Mouse (Mus musculus) midbrain, embryonic 10.5 days (tissue): ENCODE results near the gene Olfr547. TPM values are rescaled to one million over a fixed set of nuclear protein-coding genes. Genes with fewer than 3 reads are reported as not detected.

Experiments used
- DNase-seq: peaks from one replicate; pipeline ENCODE4 v3.0.0-alpha.2; 2017; ENCODE audit warnings: low spot score
- H3K27ac ChIP-seq: fragments of 300-500 bp; sonication (generic); replicated peaks from 2 replicates; pipeline ENCODE4 v1.5.1; 2016; ENCODE audit warnings: mild to moderate bottlenecking
- H3K27me3 ChIP-seq: fragments of 300-500 bp; sonication (generic); 2 replicates; pipeline ENCODE4 v1.6.1; 2016; ENCODE audit warnings: low read depth, mild to moderate bottlenecking; ENCODE audit not compliant: poor library complexity, severe bottlenecking
- H3K36me3 ChIP-seq: fragments of 300-500 bp; sonication (generic); 2 replicates; pipeline ENCODE4 v1.6.1; 2016; ENCODE audit warnings: mild to moderate bottlenecking, moderate library complexity
- H3K4me1 ChIP-seq: fragments of 300-500 bp; sonication (generic); 2 replicates; pipeline ENCODE4 v1.6.1; 2016
- H3K4me3 ChIP-seq: fragments of 300-500 bp; sonication (generic); 2 replicates; pipeline ENCODE4 v1.5.1; 2016; ENCODE audit warnings: mild to moderate bottlenecking, moderate library complexity
- H3K9me3 ChIP-seq: fragments of 300-500 bp; sonication (generic); replicated peaks from 2 replicates; pipeline ENCODE4 v1.6.1; 2016; ENCODE audit warnings: mild to moderate bottlenecking
- WGBS: fragments of 180-500 bp; shearing (Covaris S2); methylation state at CpG from one replicate; pipeline ENCODE4 v1.1.7; 2016; 5-methylcytosine and 5-hydroxymethylcytosine counted together
- polyA plus RNA-seq: library from polyadenylated mRNA; unstranded; fragments of >200 nt; fragmentation: Nextera tagmentation; extraction: Ambion mirVana; gene quantifications from 2 replicates; pipeline ENCODE4 v1.2.1, GENCODE M21; 2016

Olfr547 gene
- polyA plus RNA-seq, 1 experiment from 2014 or later, result not detected

DNA sequence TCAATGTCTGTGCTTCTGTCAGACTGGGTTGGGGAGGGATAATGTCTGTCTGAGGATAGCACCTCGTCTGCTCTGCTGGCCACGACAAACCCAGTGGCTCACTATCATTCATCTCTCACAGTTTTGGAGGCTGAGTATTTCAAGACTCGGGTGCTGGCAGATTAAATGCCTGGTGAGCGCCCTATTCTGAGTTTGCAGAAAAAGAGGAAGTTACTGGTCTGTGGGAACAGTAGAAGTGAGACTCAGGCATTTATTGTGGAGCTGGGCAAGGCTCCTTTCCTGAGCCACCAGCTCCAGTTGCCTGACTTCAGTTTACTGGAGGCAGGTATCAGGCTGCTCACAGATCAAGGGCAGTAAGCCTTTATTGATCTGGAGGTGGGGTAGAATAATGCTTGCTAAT is 20.4 kb upstream of the Olfr547 start:
- Histone ChIP-seq H3K9me3 (no peaks in the 10 kb centered on the region), H3K4me3 (no peak overlapping the region)

GRCm38 (mm10) chr7:102516261-102517050 is 18.1 kb upstream of the Olfr547 start:
- Histone ChIP-seq H3K36me3 (no peaks in the 10 kb centered on the region), H3K27me3 (peaks cover 41% of the 10 kb centered on the region), H3K27ac (no peak overlapping the region), H3K9me3 (no peaks in the 10 kb centered on the region), H3K4me3 (no peak overlapping the region), H3K4me1 (peaks cover 4% of the 10 kb centered on the region)
- WGBS, result 86% methylated on average over 10 of the region's 10 CpGs
- DNase-seq, result no peak

More for the DNA sequence above, 20.4 kb upstream of the Olfr547 start:
- Histone ChIP-seq H3K27ac (no peak overlapping the region), H3K4me1 (peaks cover 4% of the 10 kb centered on the region), H3K27me3 (peaks cover 47% of the 10 kb centered on the region), H3K36me3 (no peaks in the 10 kb centered on the region)
- 81% methylated on average over 4 of the region's 4 CpGs for WGBS
- DNase-seq, result no peak

DNA sequence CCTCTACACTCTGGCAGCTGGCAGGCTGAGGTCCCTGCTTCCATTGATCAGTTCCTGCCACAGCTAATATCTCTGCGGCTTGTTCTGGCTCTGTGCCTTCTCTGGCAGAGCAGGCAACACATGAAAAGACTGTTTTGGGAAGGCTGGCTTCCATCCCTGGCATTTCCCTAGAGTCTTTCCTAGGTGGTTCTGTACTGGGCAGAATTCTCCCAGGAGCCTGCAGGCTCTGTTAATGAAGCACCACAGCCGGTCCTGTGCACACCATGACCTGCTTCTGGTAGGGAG is 17.6 kb upstream of the Olfr547 start:
- Histone ChIP-seq H3K4me3 (no peak overlapping the region), H3K9me3 (no peaks in the 10 kb centered on the region), H3K27ac (no peak overlapping the region), H3K36me3 (no peaks in the 10 kb centered on the region), H3K27me3 (peaks cover 36% of the 10 kb centered on the region), H3K4me1 (peaks cover 4% of the 10 kb centered on the region)
- no peak for DNase-seq
- WGBS, result 89% methylated on average over 2 of the region's 2 CpGs

DNA sequence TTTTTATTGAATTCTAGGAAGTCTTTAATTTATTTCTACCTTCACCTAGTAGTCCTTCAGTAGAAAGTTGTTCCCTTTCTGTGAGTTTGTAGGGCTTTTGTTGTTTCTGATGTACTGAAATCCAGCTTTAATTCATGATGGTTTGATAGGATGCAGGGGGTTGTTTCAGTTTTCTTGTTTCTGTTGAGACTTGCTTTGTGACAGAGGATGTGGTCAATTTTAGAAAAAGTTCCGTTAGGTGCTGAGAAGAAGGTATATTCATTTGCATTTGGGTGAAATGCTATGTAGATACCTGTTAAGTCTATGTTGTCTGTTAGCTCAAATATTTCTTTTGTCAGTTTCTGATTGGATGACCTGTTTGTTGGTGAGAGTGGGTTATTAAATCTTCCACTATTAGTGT is 5.5 kb upstream of the Olfr547 start:
- H3K9me3 ChIP-seq, result no peaks in the 10 kb centered on the region
- no peaks in the 10 kb centered on the region for H3K27me3 ChIP-seq
- no peaks in the 10 kb centered on the region for H3K4me1 ChIP-seq
- no peak for DNase-seq
- WGBS, result 86% methylated on average over 1 of the region's 1 CpGs
- no peaks in the 10 kb centered on the region for H3K36me3 ChIP-seq
- H3K27ac ChIP-seq, result no peak overlapping the region
- no peak overlapping the region for H3K4me3 ChIP-seq

DNA sequence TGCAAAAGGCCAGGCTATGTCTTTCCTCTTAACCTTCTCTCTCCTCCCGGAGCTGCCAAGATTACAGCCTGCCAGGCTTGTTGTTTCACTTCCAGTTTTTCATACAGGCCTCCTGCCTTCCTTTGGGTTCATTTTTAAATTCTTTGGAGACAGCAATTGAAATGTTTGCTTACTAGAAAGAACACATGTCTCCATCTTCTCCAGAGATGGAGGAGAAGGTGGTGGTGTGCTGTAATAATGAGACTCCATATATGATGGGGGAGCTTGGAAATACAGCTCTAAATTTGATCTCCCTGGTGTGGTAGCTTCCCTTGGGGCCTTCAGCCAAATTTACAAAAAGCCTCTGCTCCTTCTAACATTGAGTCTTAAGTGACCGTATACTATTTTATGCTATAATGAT is 6.0 kb downstream of the Olfr547 start, which contains the start of gene Olfr548-ps1:
Olfr548-ps1 (plus strand) TSS at position 301 of the 400 bp plus-strand sequence.
- H3K27ac ChIP-seq, result no peak within 1 kb of the TSS
- DNase-seq, result no peak
- H3K4me3 ChIP-seq, result no peak within 1 kb of the TSS
- no peaks in the 10 kb centered on the region for H3K27me3 ChIP-seq
- WGBS, result 86% methylated on average over 2 of the region's 2 CpGs
- no peaks in the 10 kb centered on the region for H3K36me3 ChIP-seq
- no peaks in the 10 kb centered on the region for H3K4me1 ChIP-seq
- no peaks in the 10 kb centered on the region for H3K9me3 ChIP-seq

DNA sequence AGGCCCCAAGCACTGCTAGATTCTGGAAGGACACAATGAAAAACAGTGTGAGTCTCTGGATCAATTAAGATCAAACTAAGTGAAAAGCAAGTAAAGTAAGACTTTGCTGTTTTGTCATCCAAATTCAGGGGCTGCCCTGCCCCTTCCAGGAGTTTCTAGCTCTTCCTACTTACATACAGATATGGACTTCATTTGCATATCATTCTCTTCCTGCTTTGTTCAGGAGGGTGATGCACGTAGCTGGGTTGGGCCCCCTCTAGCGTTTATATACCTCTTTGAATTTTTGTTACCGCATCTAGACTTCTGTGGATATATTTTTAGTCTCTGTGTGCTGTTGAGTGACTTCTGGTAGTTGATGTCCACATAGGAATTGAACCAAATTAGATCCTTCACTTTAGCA is 6.7 kb downstream of the Olfr547 start:
- Histone ChIP-seq H3K36me3 (no peaks in the 10 kb centered on the region), H3K4me1 (no peaks in the 10 kb centered on the region), H3K4me3 (no peak overlapping the region), H3K27ac (no peak overlapping the region), H3K27me3 (no peaks in the 10 kb centered on the region), H3K9me3 (no peaks in the 10 kb centered on the region)
- WGBS, result 71% methylated on average over 3 of the region's 3 CpGs
- no peak for DNase-seq

DNA sequence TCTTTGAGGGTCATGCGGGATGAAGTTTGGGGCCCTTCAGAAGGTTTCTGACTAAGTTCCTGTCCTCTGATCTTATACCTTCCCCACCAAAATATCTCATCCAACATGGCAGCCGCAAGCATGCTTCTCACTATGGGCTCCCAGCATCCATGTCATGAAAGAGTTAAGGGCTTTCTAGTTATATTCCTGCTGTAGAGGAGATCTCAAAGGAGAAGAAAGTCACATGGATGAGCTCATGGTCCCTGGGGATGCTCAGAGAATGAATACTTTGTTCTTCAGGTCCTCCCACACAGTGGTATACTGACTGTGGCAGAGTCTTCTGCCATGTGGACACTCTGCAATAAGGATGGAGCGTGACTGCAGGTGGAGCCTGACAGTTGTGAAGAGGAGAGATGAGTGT is 15.0 kb downstream of the Olfr547 start, which contains the start of gene Olfr549:
Olfr549 (plus strand) TSS at position 301 of the 400 bp plus-strand sequence.
- 91% methylated on average over 3 of the region's 3 CpGs for WGBS
- Histone ChIP-seq H3K4me1 (no peaks in the 10 kb centered on the region), H3K9me3 (no peaks in the 10 kb centered on the region), H3K27ac (no peak within 1 kb of the TSS), H3K4me3 (no peak within 1 kb of the TSS), H3K36me3 (no peaks in the 10 kb centered on the region), H3K27me3 (no peaks in the 10 kb centered on the region)
- no peak for DNase-seq

GRCm38 (mm10) chr7:102553279-102553678 is 18.7 kb downstream of the Olfr547 start:
- Histone ChIP-seq H3K27me3 (no peaks in the 10 kb centered on the region), H3K36me3 (no peaks in the 10 kb centered on the region), H3K4me1 (no peaks in the 10 kb centered on the region), H3K27ac (no peak overlapping the region), H3K9me3 (no peaks in the 10 kb centered on the region), H3K4me3 (no peak overlapping the region)
- no peak for DNase-seq
- 83% methylated on average over 3 of the region's 3 CpGs for WGBS

DNA sequence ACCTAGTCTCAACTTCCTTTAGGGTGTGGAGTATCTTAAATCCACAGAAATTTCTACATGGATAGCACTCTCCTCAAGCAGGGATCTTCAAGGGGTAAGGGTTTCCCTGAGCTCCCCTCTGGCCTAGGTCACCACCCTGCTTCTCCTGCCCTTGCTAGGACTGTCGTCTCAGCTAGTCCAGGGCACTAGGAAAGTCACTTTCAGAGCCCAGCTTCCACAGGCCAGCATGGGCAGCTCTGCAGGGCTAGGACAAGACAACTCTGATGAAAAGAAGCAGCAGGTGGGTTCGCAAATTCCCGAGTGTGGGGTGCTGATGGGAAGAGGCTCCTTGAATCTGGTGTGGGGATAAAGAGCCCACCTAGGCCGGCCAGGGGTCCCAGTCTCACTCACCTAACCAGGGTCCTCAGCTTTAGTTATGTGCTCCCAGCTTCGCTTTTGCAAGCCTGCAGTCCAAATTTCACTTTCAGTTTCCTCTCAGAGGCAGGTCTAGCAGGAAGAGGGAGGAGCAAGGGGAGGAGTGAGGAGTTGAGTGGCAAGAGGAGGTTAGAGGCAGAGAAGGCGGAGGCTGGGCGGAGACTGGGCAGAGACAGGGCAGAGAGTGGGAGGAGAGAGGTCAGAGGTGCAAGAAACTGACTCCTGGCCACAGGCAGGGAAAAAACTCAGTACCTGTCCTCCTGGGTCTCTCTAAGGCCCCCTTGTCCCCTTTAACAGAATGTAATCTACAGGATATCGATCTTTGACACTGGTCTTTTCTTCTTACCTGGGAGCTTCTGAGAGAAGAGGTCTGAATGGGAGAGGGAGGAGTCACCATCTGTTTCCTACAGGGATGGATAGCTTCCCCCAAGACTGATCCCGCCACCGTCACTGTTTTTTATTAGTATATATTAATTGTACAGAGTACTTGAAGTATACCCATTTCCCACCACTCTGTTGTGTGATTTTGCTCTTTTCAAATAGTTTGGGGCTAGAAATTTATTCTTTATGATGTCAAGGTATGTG is 30.7 kb downstream of the Olfr547 start, which contains the start of gene Trim21:
Trim21 (minus strand) TSS at position 488 of the 999 bp plus-strand sequence.
- Histone ChIP-seq H3K36me3 (no peaks in the 10 kb centered on the region), H3K4me3 (peak within 1 kb of the TSS; percentile 52), H3K9me3 (no peaks in the 10 kb centered on the region), H3K27ac (peak within 1 kb of the TSS; percentile 77), H3K4me1 (peaks cover 29% of the 10 kb centered on the region), H3K27me3 (no peaks in the 10 kb centered on the region)
- peak; percentile 62 for DNase-seq
- 24% methylated on average over 10 of the region's 10 CpGs for WGBS

- no peak overlapping the region for H3K27ac ChIP-seq
- peaks cover 21% of the 10 kb centered on the region for H3K4me1 ChIP-seq
- H3K4me3 ChIP-seq, result no peak overlapping the region
Measured at GRCm38 (mm10) chr7:102566219-102566618, 31.7 kb downstream of the Olfr547 start.

DNA sequence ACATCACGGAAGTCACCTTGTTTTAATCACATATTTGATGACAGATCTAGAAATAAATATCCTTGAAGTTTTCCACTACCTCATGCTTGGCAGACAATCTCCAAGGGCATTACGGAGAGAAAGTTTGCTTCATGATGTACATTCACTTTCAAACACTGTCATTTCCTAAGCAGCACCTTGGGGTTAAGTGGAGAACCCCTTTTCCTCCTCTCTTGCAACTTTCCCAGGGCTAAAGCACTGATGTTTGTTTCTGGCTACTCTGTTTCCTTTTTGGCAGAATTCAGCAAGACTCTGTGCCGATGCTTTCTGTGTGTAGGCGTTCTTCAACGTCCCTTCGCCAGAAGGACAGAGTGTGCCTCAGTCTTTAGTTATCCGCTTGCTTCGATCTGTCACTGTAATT is 36.6 kb downstream of the Olfr547 start, which contains the start of gene Olfr550:
Olfr550 (plus strand) TSS at position 301 of the 400 bp plus-strand sequence.
- Histone ChIP-seq H3K36me3 (no peaks in the 10 kb centered on the region), H3K27ac (0 out of 2 replicates have a peak within 1 kb of the TSS, but pooled peaks have one; percentile 13)

More at GRCm38 (mm10) chr7:102566219-102566618, 31.7 kb downstream of the Olfr547 start:
- H3K36me3 ChIP-seq, result no peaks in the 10 kb centered on the region
- H3K9me3 ChIP-seq, result no peaks in the 10 kb centered on the region
- WGBS, result 90% methylated on average over 4 of the region's 4 CpGs
- DNase-seq, result no peak
- 0 out of 2 replicates have a peak, but pooled peaks cover 2% of the 10 kb centered on the region for H3K27me3 ChIP-seq

DNA sequence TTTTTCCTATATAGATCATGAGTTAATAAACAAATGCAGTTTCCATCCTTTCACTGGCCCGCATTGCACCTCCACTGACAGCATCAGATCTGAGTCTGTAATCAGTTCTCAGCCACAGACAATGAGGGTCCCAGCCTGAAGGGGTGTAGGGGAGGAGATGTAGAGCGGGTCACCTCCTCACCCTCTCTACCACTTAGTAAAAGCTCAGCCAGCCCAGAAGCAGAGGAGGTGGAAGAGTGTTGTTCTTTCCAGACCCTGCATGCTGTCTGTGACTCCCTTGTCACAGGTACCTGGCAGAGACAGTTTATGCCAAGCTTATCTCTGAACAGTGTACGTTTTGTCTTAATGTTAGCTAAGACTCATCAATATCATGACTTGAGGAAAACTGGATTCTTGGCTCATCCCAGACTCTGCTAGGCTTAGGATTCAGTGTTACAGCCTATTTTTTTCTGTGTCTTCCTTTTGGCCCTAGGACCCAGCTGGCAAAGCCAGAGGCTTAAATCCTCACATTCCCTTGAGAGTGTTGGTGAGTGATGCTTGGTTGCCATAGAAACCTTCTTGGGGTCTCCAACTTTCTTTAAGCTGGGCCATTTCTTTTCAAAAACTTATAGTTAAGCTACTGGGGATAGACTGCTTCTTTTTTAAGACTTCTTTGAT is 38.8 kb downstream of the Olfr547 start:
- DNase-seq, result peak; percentile 53
- WGBS, result 53% methylated on average over 3 of the region's 3 CpGs

More for the DNA sequence above, 36.6 kb downstream of the Olfr547 start, which contains the start of gene Olfr550:
- Histone ChIP-seq H3K27me3 (peaks cover 10% of the 10 kb centered on the region; the same call in 1 of the 2 replicates), H3K9me3 (no peaks in the 10 kb centered on the region), H3K4me3 (no peak within 1 kb of the TSS), H3K4me1 (peaks cover 22% of the 10 kb centered on the region)
- WGBS, result 93% methylated on average over 8 of the region's 8 CpGs
- no peak for DNase-seq

More for the DNA sequence above, 38.8 kb downstream of the Olfr547 start:
- peaks cover 22% of the 10 kb centered on the region for H3K4me1 ChIP-seq
- no peaks in the 10 kb centered on the region for H3K36me3 ChIP-seq
- H3K9me3 ChIP-seq, result no peaks in the 10 kb centered on the region
- no peak overlapping the region for H3K4me3 ChIP-seq
- peaks cover 10% of the 10 kb centered on the region; the same call in 1 of the 2 replicates for H3K27me3 ChIP-seq
- H3K27ac ChIP-seq, result peak overlapping the region; percentile 57
